Mouse (Mus musculus) central nervous system, embryonic 11.5 days (tissue): ENCODE results near the gene Glb1l. TPM values are rescaled to one million over a fixed set of nuclear protein-coding genes. Genes with fewer than 3 reads are reported as not detected.

Experiments
- polyA plus RNA-seq: library from polyadenylated mRNA; depleted of rRNA; stranded (reverse); fragments of >200 nt; gene quantifications from 2 replicates; pipeline ENCODE4 v1.2.3, GENCODE M21; 2012; rRNA removed

The Glb1l gene
- polyA plus RNA-seq, result 16.4 and 29.6 TPM in 2 replicates

DNA sequence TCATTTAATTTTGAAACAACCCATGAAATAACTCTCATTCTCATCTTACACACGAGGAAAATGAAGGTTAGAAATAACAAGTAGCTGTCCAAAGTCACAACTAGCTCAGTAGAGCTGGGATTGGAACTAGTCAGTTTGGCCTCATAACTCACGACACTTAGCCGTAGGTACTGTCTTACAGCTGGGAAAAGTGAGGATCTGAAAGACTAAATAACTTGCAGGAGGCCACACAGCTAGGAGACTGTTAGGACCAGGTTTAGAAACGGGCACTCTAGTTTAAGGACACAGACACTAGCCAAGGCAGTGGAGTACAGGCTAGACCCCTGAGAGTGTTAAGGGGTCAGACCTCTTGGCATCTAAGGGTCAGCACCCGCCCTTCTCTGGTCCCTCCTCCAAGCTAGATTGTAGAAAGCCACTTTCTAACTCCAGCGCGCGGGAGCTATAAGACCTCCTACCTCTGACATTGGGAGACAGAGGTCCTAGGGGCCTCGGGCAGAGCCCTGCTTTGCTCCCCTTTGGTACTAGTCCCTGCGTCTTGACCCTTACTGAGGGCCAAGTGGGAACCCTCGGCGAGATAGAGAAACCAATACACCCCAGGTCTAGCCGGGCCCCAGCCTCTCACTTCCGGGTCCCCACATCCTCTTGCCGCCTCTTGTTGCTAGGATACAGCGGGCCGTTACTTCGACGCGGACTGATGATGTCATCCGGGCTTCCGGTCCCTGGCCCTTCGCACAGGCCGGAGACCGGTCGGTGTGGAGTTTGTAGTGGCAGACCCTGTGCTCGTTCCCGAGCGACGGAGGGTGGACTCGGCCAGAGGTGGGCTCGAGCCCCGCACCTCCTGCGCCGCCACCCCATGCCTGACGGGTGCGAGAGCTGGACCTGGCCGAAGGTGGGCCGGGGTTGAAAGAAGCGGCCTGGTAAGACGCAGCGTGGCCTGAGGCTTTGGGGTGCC lies at the start of gene Glb1l, which contains the start of gene Stk16:
Gene Glb1l, minus strand, starts transcription at position 678 of the 952 bp plus-strand sequence.
Gene Stk16, plus strand, starts transcription at position 703 of the 952 bp plus-strand sequence.

DNA sequence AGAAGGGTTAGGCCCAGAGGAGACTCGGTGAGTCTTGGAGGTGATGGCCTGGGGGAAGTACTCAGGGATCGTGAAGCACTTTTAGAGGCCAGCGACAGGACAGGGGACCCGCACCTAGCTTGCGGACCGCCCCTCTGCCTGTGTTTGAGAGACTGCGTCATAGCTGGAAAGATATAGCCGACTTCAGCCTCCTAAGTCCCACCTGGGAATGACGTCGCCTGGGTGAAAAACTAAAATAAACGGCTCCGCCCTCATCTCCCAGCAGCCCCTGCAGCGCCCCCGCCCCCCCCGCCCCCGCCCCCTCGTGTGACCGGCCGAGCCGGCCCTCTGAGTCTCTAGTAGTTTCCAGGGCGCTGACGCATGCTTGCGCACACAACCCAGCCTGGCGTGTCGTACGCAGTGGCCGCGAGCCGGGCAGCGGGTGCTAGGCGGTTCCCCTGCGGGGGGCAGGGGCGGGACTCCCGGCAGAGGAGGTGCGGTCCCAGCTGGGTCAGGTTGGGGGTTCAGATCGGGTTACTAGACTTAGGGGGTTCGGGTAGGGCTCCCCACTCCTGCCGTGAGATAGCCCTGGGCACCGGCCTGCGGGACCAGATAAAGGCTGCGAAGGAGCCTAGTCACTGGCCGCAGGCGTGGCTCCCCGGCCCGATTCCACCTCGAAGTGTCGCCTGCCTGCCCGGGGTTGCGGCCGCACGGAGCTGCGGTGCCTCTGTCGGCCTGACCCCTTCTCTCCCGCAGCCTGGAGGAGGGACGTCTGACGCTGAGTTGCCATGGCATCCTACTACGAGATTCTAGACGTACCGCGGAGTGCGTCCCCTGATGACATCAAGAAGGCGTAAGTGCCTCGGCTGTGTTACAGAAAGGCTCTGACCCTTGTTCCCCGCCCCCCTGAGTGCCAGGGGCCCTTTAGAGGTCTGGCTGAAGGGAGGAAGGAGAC lies 25.8 kb upstream of the Glb1l start, which contains the start of gene Dnajb2:
Gene Dnajb2, plus strand, starts transcription at position 290 of the 934 bp plus-strand sequence.

DNA sequence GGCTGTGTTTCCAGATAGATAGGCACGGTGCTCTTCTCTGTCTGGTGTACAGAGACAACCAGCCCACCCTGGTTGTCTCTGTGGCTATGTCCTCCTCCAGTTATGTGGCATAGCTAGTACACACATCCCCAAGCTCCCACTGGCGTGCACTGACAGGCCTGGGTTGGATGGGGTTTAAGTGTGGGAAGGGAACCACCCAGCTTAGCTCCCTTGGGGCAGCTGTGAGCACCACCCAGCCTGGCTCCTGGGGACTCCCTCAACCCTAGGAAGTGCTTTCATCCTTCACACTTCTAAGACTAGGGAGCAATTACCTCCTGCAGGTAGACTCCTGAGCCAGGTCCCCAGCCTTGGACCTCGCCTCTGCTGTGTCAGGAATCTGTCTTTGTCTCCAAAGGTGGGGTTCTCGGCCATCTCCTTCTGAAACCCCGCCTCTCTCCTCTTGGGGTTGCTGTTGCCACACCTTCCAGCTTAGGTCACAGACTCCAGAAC lies 21.1 kb upstream of the Glb1l start, which contains the start of gene A630095N17Rik:
Gene A630095N17Rik, minus strand, starts transcription at position 439 of the 489 bp plus-strand sequence.

DNA sequence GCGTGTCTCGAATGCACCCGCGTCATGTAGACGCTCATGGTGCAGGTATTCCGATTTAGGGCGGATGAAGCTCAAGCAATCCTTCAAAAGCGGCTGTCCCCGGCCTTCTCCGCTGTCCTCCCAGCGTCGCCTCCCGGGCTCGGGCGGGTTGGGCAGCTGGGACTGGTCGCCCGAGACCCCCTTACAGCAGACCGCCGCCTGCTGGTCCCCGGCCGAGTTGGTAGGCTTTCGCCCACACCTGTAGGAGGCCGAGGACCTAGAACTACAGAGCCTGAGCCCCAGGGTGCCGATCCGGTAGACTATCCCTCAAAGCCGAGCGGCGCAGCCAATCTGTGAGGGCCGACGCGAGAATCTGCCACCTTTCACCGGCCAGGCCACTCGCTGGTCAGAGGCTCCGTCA lies 8.9 kb upstream of the Glb1l start, which contains the start of gene Tuba4a:
Gene Tuba4a, minus strand, starts transcription at position 335 of the 400 bp plus-strand sequence.

DNA sequence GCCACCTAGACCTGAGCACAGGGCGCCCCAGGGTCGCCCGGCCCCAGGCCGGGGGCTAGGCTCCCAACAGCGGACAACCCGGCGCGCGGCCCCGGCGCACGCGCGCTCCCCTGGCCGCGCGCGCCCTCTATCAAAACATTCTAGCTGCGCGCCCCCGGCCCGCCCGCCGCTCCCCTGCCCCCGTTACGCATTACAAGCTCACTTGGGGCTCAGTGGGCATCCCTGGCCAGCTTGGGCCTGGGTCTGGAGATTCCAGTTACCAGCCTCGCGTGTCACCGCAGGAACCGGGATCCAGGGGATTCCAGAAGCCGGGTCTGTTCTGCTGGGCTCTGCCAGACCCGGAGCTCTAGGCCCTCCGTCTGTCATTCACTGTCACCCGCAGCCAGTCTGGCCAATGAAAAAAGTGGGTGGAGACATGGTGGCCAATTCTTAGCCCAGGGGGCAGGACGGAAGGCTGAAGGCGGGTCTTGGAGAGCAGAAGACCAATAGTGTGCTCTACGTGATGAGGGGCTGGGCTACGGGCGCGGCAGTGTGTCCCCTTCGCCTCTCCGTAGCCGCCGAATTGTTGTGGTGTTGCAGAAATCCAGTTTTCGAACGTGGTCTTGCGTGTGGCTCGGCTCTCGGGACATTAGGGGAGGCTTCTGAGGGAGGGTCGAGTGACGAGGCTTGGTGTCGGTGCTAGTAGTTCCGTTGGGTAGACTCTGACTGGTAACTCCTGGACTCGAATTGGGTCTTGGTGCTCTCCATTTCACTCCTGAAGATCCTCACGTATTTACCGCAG lies 18.8 kb downstream of the Glb1l start, which contains the start of the genes Ankzf1 and Atg9a:
Gene Ankzf1, plus strand, starts transcription at position 530 of the 781 bp plus-strand sequence.
Gene Atg9a, minus strand, starts transcription at position 575 of the 781 bp plus-strand sequence.

DNA sequence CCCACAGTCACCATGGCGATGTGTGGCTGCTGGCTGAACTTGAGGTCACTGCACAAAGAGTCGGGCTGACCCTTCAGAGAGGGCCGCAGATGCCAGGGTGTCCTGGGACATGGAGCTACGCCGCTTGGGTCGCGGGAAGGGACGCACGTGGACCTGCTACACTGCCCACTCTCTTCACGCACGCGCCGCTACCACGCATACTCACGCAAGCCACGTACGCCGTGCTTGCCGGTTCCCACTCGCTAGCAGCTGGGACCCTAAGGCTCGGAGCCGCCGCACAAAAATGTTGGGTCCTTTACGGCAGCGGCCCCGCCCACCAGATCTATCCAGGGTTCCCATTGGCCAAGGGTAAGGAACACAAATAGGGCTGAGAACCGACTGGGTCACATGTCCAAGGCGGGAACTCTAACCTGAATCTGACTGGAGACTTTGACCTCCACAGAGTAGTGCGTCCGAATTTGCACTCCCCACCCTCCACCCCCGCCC lies 30.5 kb downstream of the Glb1l start, which contains the start of gene Abcb6:
Gene Abcb6, minus strand, starts transcription at position 288 of the 486 bp plus-strand sequence.

DNA sequence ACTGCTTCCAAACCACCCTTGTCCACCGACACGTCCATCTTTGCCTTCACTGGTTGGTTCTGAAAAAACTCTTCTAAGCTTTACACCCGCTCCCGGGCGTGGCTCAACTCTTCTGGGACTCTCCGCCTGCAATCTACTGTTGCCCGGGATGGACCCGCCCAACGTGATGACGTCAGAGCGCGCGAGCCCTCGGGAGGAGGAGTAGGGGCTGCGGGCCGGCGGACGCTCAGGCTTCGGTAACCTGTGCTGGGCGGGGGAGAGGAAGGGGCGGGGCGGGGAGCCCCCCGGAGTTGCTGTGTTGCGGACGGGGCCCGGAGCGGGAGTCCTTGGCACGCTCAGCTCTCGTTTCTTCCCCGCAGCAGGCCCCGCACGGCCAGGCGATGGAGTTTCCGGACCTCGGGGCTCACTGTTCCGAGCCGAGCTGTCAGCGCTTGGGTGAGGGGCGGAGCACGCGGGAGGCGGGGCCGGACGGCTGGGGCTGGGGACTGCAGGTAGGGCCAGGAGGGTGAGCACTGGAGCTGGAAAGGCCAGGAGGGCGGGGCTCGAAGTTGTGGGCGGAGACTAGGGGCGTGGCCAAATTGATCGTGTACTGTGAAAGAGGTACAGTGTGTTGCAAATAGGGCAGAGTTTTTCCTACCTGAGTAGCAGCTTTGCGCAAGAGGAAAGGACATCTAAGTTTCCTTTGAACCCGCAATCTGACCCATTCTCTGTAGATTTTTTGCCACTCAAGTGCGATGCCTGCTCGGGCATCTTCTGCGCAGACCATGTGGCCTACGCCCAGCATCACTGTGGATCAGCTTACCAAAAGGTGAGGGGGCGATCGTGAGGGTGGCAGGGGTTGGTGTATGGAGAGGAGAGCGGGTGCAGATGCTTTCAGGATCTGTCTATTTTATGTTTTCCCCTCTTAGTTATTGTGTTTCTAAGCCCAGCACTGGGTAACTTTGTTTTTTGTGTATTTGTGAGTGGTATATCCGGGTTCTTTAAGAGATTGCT lies 41.8 kb downstream of the Glb1l start, which contains the start of gene Zfand2b:
Gene Zfand2b, plus strand, starts transcription at position 175 of the 993 bp plus-strand sequence.

Other genes starting within 250 kb of the Glb1l start
- 4.5 and 5.2 TPM in 2 replicates for gene Nhej1, start 85.6 kb downstream of the Glb1l start, polyA plus RNA-seq
- 0.10 TPM in 2 replicates for gene Slc23a3, start 76.9 kb downstream of the Glb1l start, polyA plus RNA-seq
- 50.0 and 55.5 TPM in 2 replicates for gene Cnppd1, start 68.1 kb downstream of the Glb1l start, polyA plus RNA-seq
- 57.7 and 66.7 TPM in 2 replicates for gene Retreg2, start 68.0 kb downstream of the Glb1l start, polyA plus RNA-seq
- gene Zfand2b, start 42.2 kb downstream of the Glb1l start, polyA plus RNA-seq, result 29.5 and 43.8 TPM in 2 replicates
- gene Abcb6, start 30.4 kb downstream of the Glb1l start, polyA plus RNA-seq, result 23.4 and 24.9 TPM in 2 replicates
- 24.4 and 26.5 TPM in 2 replicates for gene Ankzf1, start 18.7 kb downstream of the Glb1l start, polyA plus RNA-seq
- gene Atg9a, start 18.6 kb downstream of the Glb1l start, polyA plus RNA-seq, result 18.6 and 27.4 TPM in 2 replicates
- 197 and 230 TPM in 2 replicates for gene Stk16, start within 50 bp of the Glb1l start, polyA plus RNA-seq
- 12.2 and 15.6 TPM in 2 replicates for gene Tuba4a, start 9.1 kb upstream of the Glb1l start, polyA plus RNA-seq
- gene A630095N17Rik, start 21.3 kb upstream of the Glb1l start, polyA plus RNA-seq, result not detected in 2 replicates
- gene Dnajb2, start 25.6 kb upstream of the Glb1l start, polyA plus RNA-seq, result 32.0 and 36.4 TPM in 2 replicates
- gene Ptprn, start 53.7 kb upstream of the Glb1l start, polyA plus RNA-seq, result 11.9 and 13.4 TPM in 2 replicates
- 9.7 and 17.3 TPM in 2 replicates for gene Resp18, start 67.6 kb upstream of the Glb1l start, polyA plus RNA-seq
- gene Dnpep, start 107.2 kb upstream of the Glb1l start, polyA plus RNA-seq, result 102 and 138 TPM in 2 replicates
- gene Des, start 149.5 kb upstream of the Glb1l start, polyA plus RNA-seq, result 5.1 and 15.4 TPM in 2 replicates
- gene Speg, start 164.5 kb upstream of the Glb1l start, polyA plus RNA-seq, result 40.6 and 51.1 TPM in 2 replicates
- gene Gmppa, start 225.1 kb upstream of the Glb1l start, polyA plus RNA-seq, result 50.2 and 71.7 TPM in 2 replicates
- gene Asic4, start 239.6 kb upstream of the Glb1l start, polyA plus RNA-seq, result 12.8 and 13.3 TPM in 2 replicates